Mouse (Mus musculus): Measurements from ENCODE around the gene Lcp2.

Gene Lcp2

DNA sequence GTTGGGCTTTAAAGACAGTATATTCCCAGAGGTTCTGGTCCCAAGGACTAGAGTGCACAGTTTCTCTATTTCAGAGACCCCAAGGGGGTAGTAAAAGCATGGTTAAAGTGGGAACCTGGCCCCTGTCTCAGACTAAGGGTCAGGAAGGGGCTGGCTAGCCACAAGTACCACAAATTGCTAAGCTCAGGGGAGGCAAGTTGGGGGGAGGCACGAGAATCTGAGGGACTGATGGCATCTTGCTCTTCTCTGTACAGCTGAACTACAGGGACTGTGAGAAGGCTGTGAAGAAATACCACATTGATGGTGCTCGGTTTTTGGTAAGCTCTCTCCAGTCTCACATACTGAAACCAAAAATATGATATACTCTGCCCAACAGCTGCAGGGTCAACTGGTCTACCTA lies 3.9 kb downstream of the Lcp2 start:
- Histone ChIP-seq H3K27me3 (ENCODE audit: insufficient read depth, low read length) (no peaks in the 10 kb centered on the region; the same call in 1 of the 2 replicates), H3K9me3 (ENCODE audit: low read length) (0 out of 2 replicates have a peak, but pooled peaks cover 9% of the 10 kb centered on the region), H3K4me3 (replicated peaks; ENCODE audit: low read length) (no peak overlapping the region), H3K36me3 (ENCODE audit: insufficient read depth, low read length) (no peaks in the 10 kb centered on the region), H3K4me1 (replicated peaks; ENCODE audit: low read depth, low read length) (no peaks in the 10 kb centered on the region)
- TF ChIP-seq NANOG (IDR thresholded peaks at IDR 0.05; ENCODE audit: borderline replicate concordance, low read length) (no peak), CTCF (conservative IDR thresholded peaks at IDR 0.05; ENCODE audit: low read length) (no peak)

DNA sequence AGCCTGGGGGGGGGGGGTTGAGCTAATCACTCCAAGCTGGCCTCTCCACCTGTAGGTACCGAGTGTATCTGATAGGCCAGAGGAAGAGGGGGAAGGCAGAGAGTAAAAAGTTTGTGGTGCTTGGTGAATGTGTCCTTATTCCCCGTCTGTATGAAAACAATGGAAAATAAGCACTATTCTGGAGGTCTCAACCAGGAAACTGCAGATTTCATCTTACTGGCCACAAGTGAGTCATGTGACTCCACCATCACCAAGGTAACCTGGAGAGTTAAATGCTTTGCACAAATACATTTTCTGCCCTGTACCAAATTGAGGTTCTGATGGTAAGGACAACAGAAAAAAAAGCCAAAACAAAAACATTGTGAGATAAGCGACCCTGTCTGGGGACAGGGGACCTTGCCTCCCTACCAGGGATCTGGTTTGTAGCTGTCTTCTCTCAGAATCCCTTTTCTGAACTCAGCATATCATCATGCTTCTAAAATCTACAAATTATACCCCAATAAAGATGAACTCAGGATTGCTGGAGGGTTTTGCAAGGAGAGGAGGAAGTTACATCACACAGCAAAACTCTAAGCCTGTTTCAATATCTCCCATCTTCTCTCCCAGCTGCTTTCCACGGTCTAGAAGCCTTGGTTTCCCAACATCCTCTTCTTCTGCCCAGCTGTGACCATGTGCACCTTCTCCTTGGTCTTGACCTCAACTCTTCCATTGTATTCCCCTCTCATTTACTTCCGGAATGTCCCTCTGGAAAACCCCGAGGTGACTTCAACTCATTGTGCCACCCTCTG lies 6.5 kb downstream of the Lcp2 start:
- Histone ChIP-seq H3K36me3 (ENCODE audit: insufficient read depth, low read length) (no peaks in the 10 kb centered on the region), H3K4me1 (replicated peaks; ENCODE audit: low read depth, low read length) (no peaks in the 10 kb centered on the region), H3K4me3 (replicated peaks; ENCODE audit: low read length) (no peak overlapping the region), H3K27me3 (ENCODE audit: insufficient read depth, low read length) (no peaks in the 10 kb centered on the region; the same call in 1 of the 2 replicates), H3K9me3 (ENCODE audit: low read length) (0 out of 2 replicates have a peak, but pooled peaks cover 4% of the 10 kb centered on the region)
- TF ChIP-seq CTCF (conservative IDR thresholded peaks at IDR 0.05; ENCODE audit: low read length) (no peak), POU5F1 (IDR thresholded peaks at IDR 0.05; ENCODE audit: borderline replicate concordance, low read length) (no peak), NANOG (IDR thresholded peaks at IDR 0.05; ENCODE audit: borderline replicate concordance, low read length) (no peak)

DNA sequence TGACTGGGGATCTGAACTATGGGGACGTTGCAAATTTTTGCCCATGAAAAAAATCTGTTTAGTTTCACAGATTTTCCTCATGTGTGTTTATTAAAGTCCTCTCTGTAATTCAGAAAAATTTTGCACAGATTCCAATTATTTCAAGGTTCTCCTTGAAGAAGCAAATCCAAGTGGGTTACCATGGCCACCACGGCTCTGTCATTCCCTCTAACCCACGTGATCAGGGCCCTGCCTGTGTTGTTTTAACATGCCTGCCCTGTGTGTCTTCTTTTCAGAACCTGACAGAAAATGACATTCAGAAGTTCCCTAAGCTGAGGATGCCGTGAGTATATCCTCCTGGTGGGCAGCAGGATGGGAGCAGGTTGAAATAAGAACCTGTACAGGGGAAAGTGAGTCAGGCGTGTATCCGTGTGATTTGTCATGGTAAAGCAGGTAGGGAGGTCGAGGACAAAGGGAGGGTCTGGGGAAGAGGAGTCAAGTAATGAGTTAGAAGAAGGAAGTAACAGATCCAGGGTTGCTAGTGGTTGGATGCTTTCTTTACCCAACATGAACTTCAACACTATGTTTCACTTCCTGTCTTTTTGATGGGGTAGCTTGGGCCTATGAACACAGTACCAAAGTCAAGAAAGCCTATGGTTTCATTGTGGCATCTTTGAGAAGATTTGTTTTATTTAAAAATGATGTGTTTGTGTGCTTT lies 7.5 kb downstream of the Lcp2 start:
- 0 out of 2 replicates have a peak, but pooled peaks cover 4% of the 10 kb centered on the region for H3K9me3 ChIP-seq (ENCODE audit: low read length)
- H3K4me1 ChIP-seq (replicated peaks; ENCODE audit: low read depth, low read length) = no peaks in the 10 kb centered on the region
- no peaks in the 10 kb centered on the region; the same call in 1 of the 2 replicates for H3K27me3 ChIP-seq (ENCODE audit: insufficient read depth, low read length)
- H3K4me3 ChIP-seq (replicated peaks; ENCODE audit: low read length) = no peak overlapping the region
- TF ChIP-seq NANOG (IDR thresholded peaks at IDR 0.05; ENCODE audit: borderline replicate concordance, low read length) = no peak
- H3K36me3 ChIP-seq (ENCODE audit: insufficient read depth, low read length) = no peaks in the 10 kb centered on the region

DNA sequence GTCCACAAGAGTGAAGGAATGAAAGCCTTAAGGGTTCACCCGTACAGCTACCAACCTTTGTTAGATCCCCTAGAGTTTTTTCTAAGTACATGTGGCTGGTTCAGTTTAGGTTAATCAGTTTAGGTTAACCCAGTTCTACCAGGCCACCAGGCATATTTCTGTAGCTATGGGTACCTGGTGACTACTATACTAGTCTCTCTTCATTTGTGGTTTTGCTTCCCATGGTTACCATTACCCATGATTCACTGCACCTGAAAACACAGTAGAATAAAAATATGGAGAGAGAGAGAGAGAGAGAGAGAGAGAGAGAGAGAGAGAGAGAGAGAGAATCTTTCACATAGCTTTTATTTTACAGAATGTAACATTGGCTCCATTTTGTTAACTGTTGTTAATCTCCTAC lies 10.0 kb downstream of the Lcp2 start:
- no peak overlapping the region for H3K4me3 ChIP-seq (replicated peaks; ENCODE audit: low read length)
- H3K4me1 ChIP-seq (replicated peaks; ENCODE audit: low read depth, low read length) = no peaks in the 10 kb centered on the region
- no peaks in the 10 kb centered on the region; the same call in 1 of the 2 replicates for H3K27me3 ChIP-seq (ENCODE audit: insufficient read depth, low read length)
- no peaks in the 10 kb centered on the region for H3K9me3 ChIP-seq (ENCODE audit: low read length)
- TF ChIP-seq NANOG (IDR thresholded peaks at IDR 0.05; ENCODE audit: borderline replicate concordance, low read length) = no peak
- TF ChIP-seq POU5F1 (IDR thresholded peaks at IDR 0.05; ENCODE audit: borderline replicate concordance, low read length) = no peak
- TF ChIP-seq CTCF (conservative IDR thresholded peaks at IDR 0.05; ENCODE audit: low read length) = no peak
- no peaks in the 10 kb centered on the region for H3K36me3 ChIP-seq (ENCODE audit: insufficient read depth, low read length)

DNA sequence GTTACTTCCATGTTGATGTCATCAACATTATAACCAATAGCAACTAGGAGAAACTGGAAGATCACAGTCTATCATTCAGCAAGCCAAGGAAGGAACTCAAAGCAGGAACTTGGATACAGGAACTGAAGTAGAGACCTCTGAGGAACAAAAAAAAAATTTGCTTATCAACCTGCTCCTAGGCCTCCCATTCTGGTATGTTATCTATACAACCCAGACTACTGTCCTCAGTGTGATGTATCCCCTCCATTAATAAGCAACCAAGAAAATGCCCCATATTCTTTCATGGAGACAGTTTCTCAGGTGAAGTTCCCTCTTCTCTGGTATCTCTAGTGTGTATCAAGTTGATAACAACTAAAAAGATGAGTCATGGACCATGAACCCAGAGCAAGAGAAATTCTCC lies 11.6 kb downstream of the Lcp2 start:
- Histone ChIP-seq H3K36me3 (ENCODE audit: insufficient read depth, low read length) (no peaks in the 10 kb centered on the region), H3K9me3 (ENCODE audit: low read length) (0 out of 2 replicates have a peak, but pooled peaks cover 9% of the 10 kb centered on the region), H3K4me3 (replicated peaks; ENCODE audit: low read length) (no peak overlapping the region), H3K27me3 (ENCODE audit: insufficient read depth, low read length) (no peaks in the 10 kb centered on the region; the same call in 1 of the 2 replicates), H3K4me1 (replicated peaks; ENCODE audit: low read depth, low read length) (no peaks in the 10 kb centered on the region)
- TF ChIP-seq POU5F1 (IDR thresholded peaks at IDR 0.05; ENCODE audit: borderline replicate concordance, low read length) (no peak), NANOG (IDR thresholded peaks at IDR 0.05; ENCODE audit: borderline replicate concordance, low read length) (no peak), CTCF (conservative IDR thresholded peaks at IDR 0.05; ENCODE audit: low read length) (no peak)

DNA sequence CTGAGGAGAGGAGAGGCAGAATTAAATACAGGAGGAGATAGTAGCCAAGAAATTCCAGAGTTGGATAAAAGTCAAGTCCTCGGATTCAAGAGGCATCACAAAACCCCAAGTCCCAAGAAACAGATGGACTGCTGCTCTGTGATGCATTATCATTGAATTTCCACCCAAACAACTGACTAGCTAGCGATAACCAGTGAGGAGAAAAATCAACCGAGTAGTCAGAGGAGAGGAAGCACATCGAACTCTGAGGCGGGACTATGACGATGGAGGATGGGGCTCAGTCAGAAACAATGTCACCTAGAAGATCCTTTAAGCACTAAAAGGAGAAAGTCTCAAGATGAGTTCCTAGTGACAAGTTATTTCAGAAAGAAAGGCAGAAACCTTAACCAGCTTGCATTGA lies 12.2 kb downstream of the Lcp2 start:
- H3K36me3 ChIP-seq (ENCODE audit: insufficient read depth, low read length) = no peaks in the 10 kb centered on the region
- 0 out of 2 replicates have a peak, but pooled peaks cover 9% of the 10 kb centered on the region for H3K9me3 ChIP-seq (ENCODE audit: low read length)
- H3K4me3 ChIP-seq (replicated peaks; ENCODE audit: low read length) = no peak overlapping the region
- H3K27me3 ChIP-seq (ENCODE audit: insufficient read depth, low read length) = no peaks in the 10 kb centered on the region; the same call in 1 of the 2 replicates
- TF ChIP-seq POU5F1 (IDR thresholded peaks at IDR 0.05; ENCODE audit: borderline replicate concordance, low read length) = no peak
- TF ChIP-seq NANOG (IDR thresholded peaks at IDR 0.05; ENCODE audit: borderline replicate concordance, low read length) = no peak
- TF ChIP-seq CTCF (conservative IDR thresholded peaks at IDR 0.05; ENCODE audit: low read length) = no peak
- peaks cover 5% of the 10 kb centered on the region for H3K4me1 ChIP-seq (replicated peaks; ENCODE audit: low read depth, low read length)

DNA sequence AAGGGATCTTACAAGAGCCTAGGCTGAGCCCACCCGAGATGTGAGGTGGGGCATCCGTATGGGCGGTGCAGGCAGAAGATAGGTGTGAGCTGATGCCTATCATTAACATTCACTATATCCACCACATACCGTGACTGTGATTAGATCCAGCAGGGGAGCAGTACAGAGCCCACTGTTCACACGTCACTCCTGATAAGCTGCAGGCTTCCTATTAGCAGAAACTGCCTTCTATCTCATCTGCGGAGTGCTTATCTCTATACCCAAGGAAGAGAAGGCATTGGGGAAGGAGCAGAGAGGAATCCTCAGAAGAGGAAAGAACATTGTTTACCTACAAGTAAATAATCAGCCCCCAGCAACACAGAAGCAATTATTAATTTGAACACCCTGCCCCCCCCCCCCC lies 15.0 kb downstream of the Lcp2 start:
- Histone ChIP-seq H3K4me3 (replicated peaks; ENCODE audit: low read length) (no peak overlapping the region), H3K27me3 (ENCODE audit: insufficient read depth, low read length) (no peaks in the 10 kb centered on the region; the same call in 1 of the 2 replicates), H3K4me1 (replicated peaks; ENCODE audit: low read depth, low read length) (peaks cover 10% of the 10 kb centered on the region), H3K9me3 (ENCODE audit: low read length) (0 out of 2 replicates have a peak, but pooled peaks cover 9% of the 10 kb centered on the region), H3K36me3 (ENCODE audit: insufficient read depth, low read length) (no peaks in the 10 kb centered on the region)
- TF ChIP-seq POU5F1 (IDR thresholded peaks at IDR 0.05; ENCODE audit: borderline replicate concordance, low read length) (no peak), CTCF (conservative IDR thresholded peaks at IDR 0.05; ENCODE audit: low read length) (no peak), NANOG (IDR thresholded peaks at IDR 0.05; ENCODE audit: borderline replicate concordance, low read length) (no peak)

DNA sequence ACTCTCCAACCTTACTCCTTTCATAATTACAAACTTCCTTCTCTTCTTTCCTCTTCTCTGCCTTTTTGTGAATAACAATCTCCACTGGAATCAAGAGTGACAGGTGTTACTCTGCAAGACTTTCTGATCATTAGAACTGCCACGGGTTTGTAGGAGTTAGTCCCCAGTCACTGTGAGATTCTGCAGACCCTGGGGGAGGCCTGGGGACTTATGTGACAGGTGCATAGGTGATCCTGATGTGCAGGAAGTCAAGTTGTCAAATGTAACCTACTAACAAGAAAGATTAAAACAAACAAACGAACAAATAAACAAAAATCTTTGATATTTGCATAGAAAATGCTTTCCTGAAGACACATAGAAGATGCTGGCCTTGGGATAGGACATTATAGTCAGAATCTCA lies 16.5 kb downstream of the Lcp2 start:
- H3K27me3 ChIP-seq (ENCODE audit: insufficient read depth, low read length) = no peaks in the 10 kb centered on the region; the same call in 1 of the 2 replicates
- 0 out of 2 replicates have a peak, but pooled peaks cover 9% of the 10 kb centered on the region for H3K9me3 ChIP-seq (ENCODE audit: low read length)
- TF ChIP-seq POU5F1 (IDR thresholded peaks at IDR 0.05; ENCODE audit: borderline replicate concordance, low read length) (no peak), CTCF (conservative IDR thresholded peaks at IDR 0.05; ENCODE audit: low read length) (no peak), NANOG (IDR thresholded peaks at IDR 0.05; ENCODE audit: borderline replicate concordance, low read length) (no peak)
- H3K4me3 ChIP-seq (replicated peaks; ENCODE audit: low read length) = no peak overlapping the region
- peaks cover 10% of the 10 kb centered on the region for H3K4me1 ChIP-seq (replicated peaks; ENCODE audit: low read depth, low read length)
- H3K36me3 ChIP-seq (ENCODE audit: insufficient read depth, low read length) = no peaks in the 10 kb centered on the region
